Mouse (Mus musculus): ENCODE data around the gene Olfr1344. TPM values are rescaled to one million over a fixed set of nuclear protein-coding genes. Genes with fewer than 3 reads are reported as not detected.

The Olfr1344 gene
- polyA plus RNA-seq, 2 experiments: not detected

DNA sequence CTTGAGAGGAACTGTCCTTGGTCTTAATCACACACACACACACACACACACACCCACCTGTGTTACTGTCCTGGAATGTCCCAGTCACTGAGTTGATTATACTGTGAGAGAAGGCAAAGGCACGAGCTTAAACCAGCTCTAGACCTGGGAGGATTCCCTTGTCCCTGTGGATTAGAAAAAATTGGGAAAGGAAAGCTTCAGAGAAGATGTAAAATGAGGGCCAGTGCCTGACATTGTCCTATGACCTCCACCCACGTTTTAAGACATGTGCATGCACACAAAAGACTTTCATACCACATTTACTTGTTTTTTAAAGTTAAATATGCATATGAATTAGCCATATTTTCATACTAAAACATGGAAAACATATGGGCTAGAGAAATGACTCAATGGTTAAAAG is 48.4 kb downstream of the Olfr1344 start, which contains the start of gene Olfr5:
Gene Olfr5 (minus strand): TSS at position 101 of the 400 bp plus-strand sequence.
- ATAC-seq (ENCODE audit: low FRiP score, low read depth) (no peak), DNase-seq (ENCODE audit: low spot score) (no peak)
- TF ChIP-seq POLR2A (IDR thresholded peaks at IDR 0.05; ENCODE audit: borderline replicate concordance, extremely low read depth, insufficient read depth, insufficient read length): no peak
- WGBS: 22% methylated on average over 2 of the region's 2 CpGs
- Histone ChIP-seq H3K27ac (replicated peaks; ENCODE audit: low read depth, low read length) (no peak within 1 kb of the TSS), H3K9me3 (ENCODE audit: control insufficient read depth, low read length) (no peaks in the 10 kb centered on the region), H3K27me3 (ENCODE audit: control insufficient read depth, insufficient read depth, low read length) (no peaks in the 10 kb centered on the region), H3K4me2 (replicated peaks; ENCODE audit: low read depth, low read length, severe bottlenecking) (no peak within 1 kb of the TSS), H3K4me3 (replicated peaks; ENCODE audit: low read length) (no peak within 1 kb of the TSS), H3K9ac (ENCODE audit: low read depth, low read length, severe bottlenecking) (no peak within 1 kb of the TSS), H3K4me1 (ENCODE audit: control insufficient read depth, insufficient read depth, low read length) (no peaks in the 10 kb centered on the region), H3K36me3 (ENCODE audit: control insufficient read depth, insufficient read depth, low read length) (no peaks in the 10 kb centered on the region)

Other genes starting within 250 kb of the Olfr1344 start
- gene Galp, start 241.6 kb upstream of the Olfr1344 start, polyA plus RNA-seq (2012; rRNA removed): not detected in 2 replicates
- gene Galp, start 241.6 kb upstream of the Olfr1344 start, polyA plus RNA-seq (2014; fragmentation: Nextera tagmentation; extraction: Ambion mirVana): not detected in 2 replicates
- gene Zscan5b, start 216.4 kb upstream of the Olfr1344 start, polyA plus RNA-seq (2012; rRNA removed): not detected in 2 replicates
- gene Zscan5b, start 216.4 kb upstream of the Olfr1344 start, polyA plus RNA-seq (2014; fragmentation: Nextera tagmentation; extraction: Ambion mirVana): not detected in 2 replicates
- not detected in 2 replicates for gene Epp13, start 186.0 kb upstream of the Olfr1344 start, polyA plus RNA-seq (2012; rRNA removed)
- gene Epp13, start 186.0 kb upstream of the Olfr1344 start, polyA plus RNA-seq (2014; fragmentation: Nextera tagmentation; extraction: Ambion mirVana): not detected in 2 replicates
- gene Zfp667, start 152.1 kb upstream of the Olfr1344 start, polyA plus RNA-seq (2012; rRNA removed): 3.7 and 4.7 TPM in 2 replicates
- 8.4 and 8.5 TPM in 2 replicates for gene Zfp667, start 152.1 kb upstream of the Olfr1344 start, polyA plus RNA-seq (2014; fragmentation: Nextera tagmentation; extraction: Ambion mirVana)
- gene Zfp583, start 107.4 kb upstream of the Olfr1344 start, polyA plus RNA-seq (2012; rRNA removed): 6.1 and 6.2 TPM in 2 replicates
- 5.4 and 6.4 TPM in 2 replicates for gene Zfp583, start 107.4 kb upstream of the Olfr1344 start, polyA plus RNA-seq (2014; fragmentation: Nextera tagmentation; extraction: Ambion mirVana)
- 1.4 and 1.9 TPM in 2 replicates for gene Gm3854, start 94.9 kb upstream of the Olfr1344 start, polyA plus RNA-seq (2012; rRNA removed)
- 1.1 and 1.9 TPM in 2 replicates for gene Gm3854, start 94.9 kb upstream of the Olfr1344 start, polyA plus RNA-seq (2014; fragmentation: Nextera tagmentation; extraction: Ambion mirVana)
- gene Zfp78, start 75.4 kb upstream of the Olfr1344 start, polyA plus RNA-seq (2012; rRNA removed): 1.1 and 2.1 TPM in 2 replicates
- gene Zfp78, start 75.4 kb upstream of the Olfr1344 start, polyA plus RNA-seq (2014; fragmentation: Nextera tagmentation; extraction: Ambion mirVana): 2.8 and 3.4 TPM in 2 replicates
- gene Zfp28, start 55.4 kb upstream of the Olfr1344 start, polyA plus RNA-seq (2012; rRNA removed): 9.2 and 11.0 TPM in 2 replicates
- gene Zfp28, start 55.4 kb upstream of the Olfr1344 start, polyA plus RNA-seq (2014; fragmentation: Nextera tagmentation; extraction: Ambion mirVana): 11.1 and 14.4 TPM in 2 replicates
- gene Smim17, start 40.0 kb upstream of the Olfr1344 start, polyA plus RNA-seq (2012; rRNA removed): 0.31 and 0.51 TPM in 2 replicates
- gene Smim17, start 40.0 kb upstream of the Olfr1344 start, polyA plus RNA-seq (2014; fragmentation: Nextera tagmentation; extraction: Ambion mirVana): 0.32 TPM in 1 of 2 replicates, not detected in the other
- 0.03 and 0.06 TPM in 2 replicates for gene Gm20715, start 28.4 kb upstream of the Olfr1344 start, polyA plus RNA-seq (2012; rRNA removed)
- not detected in 2 replicates for gene Gm20715, start 28.4 kb upstream of the Olfr1344 start, polyA plus RNA-seq (2014; fragmentation: Nextera tagmentation; extraction: Ambion mirVana)
- gene Olfr1336, start 17.5 kb downstream of the Olfr1344 start, polyA plus RNA-seq (2012; rRNA removed): not detected in 2 replicates
- not detected in 2 replicates for gene Olfr1336, start 17.5 kb downstream of the Olfr1344 start, polyA plus RNA-seq (2014; fragmentation: Nextera tagmentation; extraction: Ambion mirVana)
- gene Olfr1346, start 28.4 kb downstream of the Olfr1344 start, polyA plus RNA-seq (2012; rRNA removed): not detected in 2 replicates
- gene Olfr1346, start 28.4 kb downstream of the Olfr1344 start, polyA plus RNA-seq (2014; fragmentation: Nextera tagmentation; extraction: Ambion mirVana): not detected in 2 replicates
- 0.09 TPM in 1 of 2 replicates, not detected in the other for gene Olfr5, start 48.3 kb downstream of the Olfr1344 start, polyA plus RNA-seq (2012; rRNA removed)
- gene Olfr5, start 48.3 kb downstream of the Olfr1344 start, polyA plus RNA-seq (2014; fragmentation: Nextera tagmentation; extraction: Ambion mirVana): not detected in 2 replicates
- 0.04 TPM in 1 of 2 replicates, not detected in the other for gene Olfr1347, start 61.1 kb downstream of the Olfr1344 start, polyA plus RNA-seq (2012; rRNA removed)
- not detected in 2 replicates for gene Olfr1347, start 61.1 kb downstream of the Olfr1344 start, polyA plus RNA-seq (2014; fragmentation: Nextera tagmentation; extraction: Ambion mirVana)
- not detected in 2 replicates for gene Olfr1348, start 70.1 kb downstream of the Olfr1344 start, polyA plus RNA-seq (2012; rRNA removed)
- not detected in 2 replicates for gene Olfr1348, start 70.1 kb downstream of the Olfr1344 start, polyA plus RNA-seq (2014; fragmentation: Nextera tagmentation; extraction: Ambion mirVana)
- gene Olfr1349, start 84.3 kb downstream of the Olfr1344 start, polyA plus RNA-seq (2012; rRNA removed): 0.18 and 0.60 TPM in 2 replicates
- not detected in 2 replicates for gene Olfr1349, start 84.3 kb downstream of the Olfr1344 start, polyA plus RNA-seq (2014; fragmentation: Nextera tagmentation; extraction: Ambion mirVana)
- gene Olfr1350, start 126.2 kb downstream of the Olfr1344 start, polyA plus RNA-seq (2012; rRNA removed): not detected in 2 replicates
- gene Olfr1350, start 126.2 kb downstream of the Olfr1344 start, polyA plus RNA-seq (2014; fragmentation: Nextera tagmentation; extraction: Ambion mirVana): not detected in 2 replicates